Mouse (Mus musculus) natural killer cell, adult 2 months (primary cell): ENCODE results near the gene Slco2a1.

Source experiments
- DNase-seq, 2 experiments: peaks; one replicate each; pipeline ENCODE4 v3.0.0; 2022; ENCODE audit warnings: low spot score in 2 of 2

The Slco2a1 gene

DNA sequence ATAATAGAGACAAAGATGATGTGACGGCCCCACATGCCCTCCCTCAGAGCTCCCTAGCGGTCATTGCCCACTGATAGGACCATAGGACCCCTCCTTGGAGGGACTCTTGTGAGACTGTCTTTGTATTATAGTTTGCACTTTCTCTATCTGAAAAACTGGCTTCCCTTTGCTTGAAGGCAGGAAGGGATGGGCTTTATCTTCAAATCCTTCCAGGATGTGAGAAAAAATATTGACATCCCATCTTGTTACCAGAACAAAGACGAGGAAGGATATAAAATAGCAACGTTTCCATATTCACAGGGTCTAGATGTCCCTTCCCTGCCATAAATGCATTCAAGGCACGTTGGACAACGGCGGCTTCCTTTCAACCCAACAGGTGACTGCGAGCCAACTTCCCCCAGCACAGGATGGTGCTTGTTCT is 48.5 kb downstream of the Slco2a1 start:
- DNase-seq: no peak

DNA sequence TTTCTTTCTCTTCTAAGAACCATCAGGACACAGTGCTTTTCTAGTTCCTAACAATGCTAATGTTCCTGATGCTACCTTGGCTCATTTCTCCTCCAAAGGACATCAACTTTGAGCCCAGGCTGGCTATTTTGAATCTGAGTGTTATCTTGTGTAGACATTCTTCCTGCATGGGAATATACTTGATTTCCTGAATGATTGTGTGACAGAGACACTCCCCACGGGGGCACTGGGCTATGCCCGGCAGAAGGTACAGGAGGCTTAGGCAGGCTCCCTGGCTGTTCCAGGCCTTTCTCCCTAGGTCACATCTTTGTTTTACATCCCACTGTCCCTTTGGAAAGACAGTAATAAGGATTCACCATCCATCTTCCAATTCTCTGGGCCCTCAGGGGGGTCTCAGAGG is 49.8 kb downstream of the Slco2a1 start:
- no peak for DNase-seq

DNA sequence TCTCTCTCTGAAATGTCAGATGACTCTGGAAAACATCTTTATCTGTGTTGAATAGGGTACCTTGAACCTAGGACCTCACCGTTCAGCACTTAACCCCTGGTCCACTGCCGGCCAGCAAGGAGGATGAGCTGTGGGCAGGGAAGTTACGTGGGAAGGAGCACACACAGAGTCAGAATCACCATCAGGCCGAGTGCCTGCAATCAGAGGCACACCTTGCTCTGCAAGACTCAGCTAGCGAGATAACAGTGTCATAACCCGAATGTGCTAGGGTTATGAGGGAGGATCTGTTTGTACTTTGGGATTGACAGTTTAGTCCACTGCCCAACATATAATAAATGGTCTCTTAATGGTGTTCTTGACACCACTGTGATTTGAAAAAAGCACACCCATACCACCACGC is 50.2 kb downstream of the Slco2a1 start:
- DNase-seq: no peak

DNA sequence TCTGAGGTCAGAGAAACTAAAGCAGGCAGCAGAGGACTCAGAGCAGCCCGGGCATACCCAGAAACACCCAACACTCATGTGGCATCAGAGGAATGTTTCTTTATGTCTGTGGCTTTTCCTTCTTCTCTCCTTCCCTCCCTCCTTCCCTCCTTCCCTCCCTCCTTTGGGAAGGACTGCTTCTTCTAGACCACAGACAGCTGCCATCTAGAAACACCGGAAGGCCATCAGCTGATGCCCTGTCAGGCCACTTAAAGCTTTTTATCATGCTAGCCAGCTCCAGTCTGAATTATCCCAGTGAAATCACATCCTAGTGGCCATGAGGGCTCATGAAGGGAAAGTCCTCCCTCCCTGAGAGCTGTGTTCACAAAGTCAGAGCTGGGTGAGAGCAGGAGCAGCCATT is 52.1 kb downstream of the Slco2a1 start:
- no peak for DNase-seq

DNA sequence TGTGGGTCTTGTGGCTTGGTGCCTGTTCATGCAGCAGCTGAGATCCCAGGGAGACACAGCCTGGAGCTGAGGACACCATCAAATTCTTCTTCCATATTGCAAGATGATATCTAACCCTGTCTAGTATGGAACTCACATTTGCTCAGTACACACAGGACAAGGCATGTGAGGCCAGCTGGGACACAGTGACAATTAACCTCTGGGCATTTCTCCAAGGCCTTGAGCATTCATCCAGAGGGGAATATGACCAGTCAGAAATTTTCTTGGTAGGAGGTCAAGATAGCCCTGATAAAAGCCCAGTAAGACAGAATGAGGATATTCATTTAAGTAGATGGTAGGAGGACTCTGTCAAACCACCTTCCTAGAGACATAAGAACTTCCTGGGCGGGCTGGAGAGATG is 56.9 kb downstream of the Slco2a1 start:
- DNase-seq: no peak

DNA sequence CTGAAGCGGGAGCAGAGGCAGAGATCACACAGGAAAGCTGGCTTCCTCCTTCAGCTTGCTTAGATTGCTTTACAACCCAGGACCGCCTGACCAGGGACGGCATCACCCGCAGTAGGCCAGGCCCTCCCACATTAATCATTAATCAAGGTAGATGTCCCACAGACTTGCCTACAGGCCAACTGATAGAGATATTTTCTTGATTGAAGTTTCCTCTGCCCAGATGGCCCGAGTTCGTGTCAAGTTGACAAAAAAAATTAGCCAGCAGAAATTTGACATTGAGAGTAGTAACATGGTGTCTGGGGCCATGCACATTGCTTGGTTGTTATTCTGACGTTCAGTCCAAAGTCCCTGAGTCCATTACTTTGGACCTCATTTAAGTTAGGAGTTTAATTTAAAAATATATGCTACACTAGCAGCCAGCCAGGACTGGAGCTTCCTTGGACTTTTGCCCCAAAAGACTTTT is 60.6 kb downstream of the Slco2a1 start:
- DNase-seq: no peak

DNA sequence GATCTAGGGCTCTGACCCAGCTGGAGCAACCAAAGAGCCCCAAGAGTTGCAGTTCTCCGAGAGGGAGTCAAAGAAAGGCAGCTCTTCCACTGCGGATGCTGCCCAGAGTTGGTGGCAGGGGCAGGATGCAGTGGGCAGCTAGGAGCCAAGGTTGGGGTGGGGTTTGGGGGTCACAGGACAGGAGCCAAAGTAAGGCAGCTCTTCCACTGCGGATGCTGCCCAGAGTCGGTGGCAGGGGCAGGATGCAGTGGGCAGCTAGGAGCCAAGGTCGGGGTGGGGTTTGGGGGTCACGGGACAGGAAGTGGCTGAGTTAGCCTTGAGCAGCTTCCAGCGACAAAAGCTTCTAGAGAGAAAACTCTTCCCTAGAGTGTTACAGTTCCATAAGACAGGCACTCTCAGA is 65.3 kb downstream of the Slco2a1 start:
- DNase-seq: no peak

DNA sequence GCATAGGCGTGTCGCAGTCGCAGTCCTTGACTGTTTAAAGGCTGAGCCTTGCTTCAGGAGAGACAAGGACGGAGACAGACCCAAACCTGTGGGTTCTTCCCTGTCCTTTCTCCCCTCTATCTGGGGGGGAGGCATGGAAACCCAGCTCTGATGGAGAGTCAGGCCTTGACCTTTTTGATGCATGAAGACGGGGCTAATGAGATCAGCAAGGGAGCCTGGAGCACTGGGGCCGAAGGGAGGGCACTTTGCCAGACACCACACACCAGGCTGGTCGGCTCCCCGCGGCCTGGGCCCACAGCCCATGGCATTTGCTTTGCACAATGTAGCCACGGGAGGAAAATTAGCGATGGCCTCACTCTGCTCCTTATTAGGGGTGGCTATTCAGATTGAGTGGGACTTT is 66.5 kb downstream of the Slco2a1 start:
- no peak for DNase-seq

DNA sequence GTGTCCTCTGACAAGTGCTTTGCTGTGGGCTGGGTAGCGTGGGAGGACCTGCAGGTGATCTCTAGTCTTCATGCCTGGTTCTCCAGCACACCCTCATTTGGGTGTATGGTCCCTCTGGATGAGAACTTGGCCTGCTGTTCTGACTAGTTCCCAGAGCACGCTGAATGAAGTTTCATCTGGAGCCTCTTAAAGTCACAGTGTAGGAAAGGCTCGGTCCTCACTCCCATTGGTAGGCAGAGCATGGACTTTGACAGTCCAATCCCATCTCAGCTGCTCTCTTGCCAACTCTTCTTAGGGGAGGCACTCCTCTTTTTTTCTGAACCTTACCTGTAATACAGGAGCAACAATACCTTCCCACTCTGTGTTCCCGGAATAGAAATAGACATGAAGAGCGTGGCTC is 67.7 kb downstream of the Slco2a1 start:
- DNase-seq: no peak

DNA sequence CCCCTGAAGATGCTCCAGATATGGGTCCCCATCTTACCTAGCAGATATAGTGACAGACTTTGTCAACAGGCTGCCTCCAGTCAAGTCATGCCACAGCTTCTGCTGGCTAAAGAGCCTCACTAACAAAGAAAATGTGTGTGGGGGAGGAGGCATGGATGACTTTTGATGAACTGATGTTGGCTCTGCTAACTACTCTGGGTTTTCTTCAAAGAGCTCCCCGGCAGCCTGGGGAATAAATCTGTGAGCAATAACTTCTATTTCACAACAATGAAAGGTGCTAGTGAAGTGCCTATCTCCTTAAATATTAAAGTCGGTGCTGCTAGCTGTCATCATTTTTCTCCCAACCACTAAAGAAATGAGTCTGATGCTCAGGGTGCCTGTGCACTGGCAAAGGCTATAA is 72.0 kb downstream of the Slco2a1 start:
- DNase-seq: no peak

DNA sequence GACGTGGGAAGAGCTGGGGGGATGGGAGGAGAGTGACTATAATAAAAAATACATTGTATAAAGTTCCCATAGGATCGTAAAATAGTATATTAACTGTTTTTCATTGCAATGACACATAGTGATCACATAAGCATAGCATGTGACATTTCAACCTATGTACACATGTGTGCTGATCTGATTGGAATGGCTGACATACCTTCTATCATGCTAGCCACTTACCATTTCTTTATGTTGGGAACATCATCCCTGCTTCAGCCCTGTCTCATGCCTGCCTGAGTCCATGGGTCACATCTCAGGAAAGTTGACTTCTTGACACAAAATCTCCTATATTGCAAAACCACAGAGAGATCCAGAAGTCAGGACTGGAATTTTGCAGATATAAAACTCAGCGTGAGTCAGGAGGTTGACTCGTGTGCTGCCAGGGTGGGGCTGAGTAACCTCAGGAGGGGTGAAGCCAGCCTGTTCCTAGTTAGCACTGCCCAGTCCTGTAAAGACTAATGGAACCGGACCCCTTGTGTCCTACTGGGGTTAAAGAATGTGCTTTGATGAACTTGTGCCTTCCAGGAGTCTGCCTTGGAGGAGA is 73.0 kb downstream of the Slco2a1 start:
- no peak for DNase-seq

DNA sequence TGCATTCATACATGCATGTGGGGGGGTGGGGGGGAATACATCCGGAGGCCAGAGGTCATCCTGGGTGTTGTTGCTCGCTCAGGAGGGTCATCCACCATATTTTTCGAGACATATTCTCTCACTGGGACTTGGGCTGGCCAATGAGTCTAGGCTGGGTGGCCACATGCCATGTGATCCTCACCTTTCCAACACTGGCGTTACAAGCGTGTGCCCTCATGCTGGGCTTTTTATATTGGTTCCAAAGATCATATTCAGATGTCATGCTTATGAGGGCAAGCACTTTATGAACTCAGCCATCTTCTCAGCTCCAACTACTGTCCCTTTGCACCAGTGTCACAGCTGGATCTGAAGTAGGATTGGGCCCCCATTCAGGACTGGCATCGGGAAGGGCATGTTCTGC is 75.1 kb downstream of the Slco2a1 start:
- no peak for DNase-seq

DNA sequence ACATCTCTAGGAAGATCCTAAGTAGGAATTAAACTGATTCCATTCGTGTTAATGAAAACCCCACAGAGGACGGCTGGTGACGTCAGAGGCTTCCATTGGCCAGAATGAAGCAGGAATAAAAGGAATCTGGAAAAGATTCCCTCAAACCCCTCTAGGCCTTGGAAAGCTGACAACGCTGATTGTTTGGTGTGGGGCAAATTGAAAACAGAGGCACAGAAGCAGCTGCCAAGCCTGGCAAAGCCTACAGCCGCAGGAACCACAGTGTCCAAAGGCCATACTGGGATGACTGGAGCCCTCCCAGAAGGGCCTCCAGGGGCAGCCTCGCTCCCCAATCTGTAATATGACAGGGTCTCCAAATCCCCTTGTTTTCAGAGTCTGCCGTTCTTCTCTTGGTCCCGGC is 78.3 kb downstream of the Slco2a1 start:
- DNase-seq: no peak

DNA sequence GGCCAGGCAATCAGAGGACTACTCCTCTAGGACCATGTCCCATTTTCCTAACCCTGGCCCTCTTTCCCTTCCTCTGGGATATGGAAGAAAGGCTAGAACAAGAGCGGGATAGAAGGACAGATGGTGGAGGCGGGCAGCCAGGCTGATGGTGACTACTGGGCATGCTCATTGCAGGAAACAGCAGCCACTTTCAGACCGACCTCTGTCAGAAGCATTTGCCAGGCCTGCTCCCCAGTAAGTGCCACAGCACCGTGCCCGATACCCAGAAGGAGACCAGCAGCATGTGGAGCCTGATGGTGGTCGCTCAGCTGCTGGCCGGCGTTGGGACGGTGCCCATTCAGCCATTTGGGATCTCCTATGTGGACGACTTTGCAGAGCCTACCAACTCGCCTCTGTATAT is 79.1 kb downstream of the Slco2a1 start:
- no peak for DNase-seq

DNA sequence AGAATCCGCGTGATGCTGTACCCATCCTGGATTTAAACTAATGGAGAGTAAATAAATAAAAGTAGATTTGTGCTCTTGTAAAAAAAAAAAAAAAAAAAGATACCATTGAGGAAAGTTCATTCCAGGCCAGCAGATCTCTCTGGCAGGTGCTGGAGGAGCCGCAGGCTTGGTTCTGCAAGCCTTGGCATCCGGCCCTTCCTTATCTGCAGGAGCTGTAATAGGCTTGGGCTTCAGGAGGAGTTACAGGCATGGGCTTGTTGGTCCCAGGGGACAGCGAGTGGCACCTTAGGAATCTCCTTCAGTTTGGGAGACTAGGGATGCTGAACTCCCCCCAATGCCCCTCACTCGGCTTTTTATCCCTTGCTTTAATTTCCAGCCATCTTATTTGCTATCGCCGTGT is 80.3 kb downstream of the Slco2a1 start:
- no peak for DNase-seq

DNA sequence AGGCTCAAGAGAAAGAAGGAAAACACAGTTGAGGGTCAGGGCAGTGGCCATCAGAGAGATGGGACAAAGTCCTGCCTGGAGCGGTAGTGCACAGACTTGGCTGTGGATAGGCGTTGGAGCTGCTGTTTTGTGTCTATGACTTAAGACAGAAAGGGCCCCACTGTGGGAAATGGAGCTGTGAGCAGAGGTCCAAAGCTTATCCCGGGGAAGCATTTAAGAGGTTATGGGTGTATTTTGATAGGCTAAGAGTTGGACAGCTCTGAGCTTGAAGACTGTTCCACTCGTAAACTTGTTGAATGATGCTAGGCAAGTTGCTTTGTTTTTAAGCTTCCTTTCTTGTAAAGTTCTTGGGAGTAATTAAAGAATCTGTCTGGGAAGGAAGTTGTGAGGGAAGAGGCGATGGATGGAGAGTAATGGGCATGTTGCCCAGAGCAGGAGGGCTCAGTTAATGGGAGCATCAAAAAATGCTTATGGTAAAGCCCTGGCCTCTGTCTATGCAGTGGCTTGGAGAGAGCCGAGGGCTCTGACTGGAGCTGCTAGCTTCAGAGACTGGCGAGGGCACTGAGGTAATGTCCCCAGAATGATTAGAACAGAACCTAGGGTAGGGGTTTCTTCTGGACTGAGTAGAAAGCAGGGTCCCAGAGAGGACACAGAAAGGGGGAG is 83.2 kb downstream of the Slco2a1 start:
- DNase-seq: no peak

DNA sequence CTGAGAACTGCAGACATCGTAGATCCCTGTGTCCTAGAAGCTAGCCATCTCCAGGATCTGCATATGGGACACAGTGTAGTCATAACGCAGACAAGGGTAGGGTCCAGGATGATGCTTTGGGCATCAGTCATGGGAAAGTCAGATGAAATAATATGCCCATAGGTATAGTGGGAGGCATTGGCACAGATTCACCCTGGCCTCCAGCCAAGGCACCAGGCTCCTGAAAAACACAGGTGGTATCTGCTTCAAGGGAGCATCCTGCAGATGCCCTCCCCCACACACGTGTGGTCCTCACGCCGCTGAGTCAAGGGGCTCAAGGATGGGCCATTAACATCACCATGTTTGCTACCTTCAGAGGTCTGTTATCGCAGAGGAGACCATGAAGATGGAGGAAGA is 83.7 kb downstream of the Slco2a1 start:
- DNase-seq: no peak

DNA sequence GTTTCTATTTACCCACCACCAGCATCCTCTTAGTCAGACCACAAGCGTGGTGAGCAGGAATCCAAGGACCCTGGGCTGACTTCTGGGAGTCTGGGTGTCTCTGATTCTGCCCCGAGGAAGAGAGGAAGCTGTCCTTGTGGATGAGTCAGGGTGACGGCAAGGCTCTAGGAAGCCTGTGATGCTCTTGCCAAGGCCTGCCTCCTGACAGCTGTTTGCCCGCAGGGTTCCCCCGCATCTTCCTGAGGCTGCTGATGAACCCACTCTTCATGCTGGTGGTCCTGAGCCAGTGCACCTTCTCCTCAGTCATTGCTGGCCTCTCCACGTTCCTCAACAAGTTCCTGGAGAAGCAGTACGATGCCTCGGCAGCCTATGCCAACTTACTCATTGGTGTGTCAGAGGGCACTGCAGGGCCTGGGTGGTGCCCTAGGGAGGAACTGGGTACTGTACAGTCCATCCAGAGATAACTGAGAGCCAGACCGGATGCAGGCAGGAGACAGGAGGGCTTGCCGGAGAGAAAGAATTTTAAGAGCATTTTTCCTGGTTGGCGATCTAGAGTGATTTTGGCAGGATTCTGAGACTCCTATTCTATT is 84.5 kb downstream of the Slco2a1 start:
- DNase-seq: no peak

DNA sequence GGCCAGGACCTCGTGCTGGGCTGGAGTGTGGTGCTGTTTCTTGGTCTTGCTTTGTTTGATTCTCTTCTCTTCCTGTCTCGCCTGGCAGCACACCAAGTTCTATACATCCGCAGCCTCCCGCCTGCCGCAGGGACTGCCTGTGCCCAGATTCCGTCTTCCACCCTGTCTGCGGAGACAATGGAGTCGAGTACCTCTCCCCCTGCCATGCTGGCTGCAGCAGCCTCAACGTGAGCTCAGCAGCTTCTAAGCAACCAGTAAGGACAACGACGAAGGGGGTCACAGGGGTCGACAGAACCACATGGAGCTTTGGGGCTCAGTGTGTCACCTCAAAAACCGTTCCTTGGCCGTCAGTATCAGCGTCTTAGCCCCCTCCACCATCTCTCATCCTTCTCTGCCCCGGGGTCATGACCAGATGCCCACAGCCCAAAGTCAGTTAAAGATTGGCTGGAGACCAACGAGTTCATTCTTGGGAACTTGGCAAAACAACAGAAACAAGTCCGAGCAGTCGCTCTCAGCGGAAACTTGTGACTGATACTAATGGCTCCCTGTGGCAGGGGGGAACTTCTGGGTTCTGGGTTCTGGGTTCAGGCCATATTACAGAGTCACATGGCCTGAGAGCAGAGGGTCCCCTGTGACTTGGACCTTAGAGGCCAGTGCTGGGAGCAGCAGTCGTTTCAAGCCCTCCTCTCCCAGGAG is 88.5 kb downstream of the Slco2a1 start:
- no peak for DNase-seq

DNA sequence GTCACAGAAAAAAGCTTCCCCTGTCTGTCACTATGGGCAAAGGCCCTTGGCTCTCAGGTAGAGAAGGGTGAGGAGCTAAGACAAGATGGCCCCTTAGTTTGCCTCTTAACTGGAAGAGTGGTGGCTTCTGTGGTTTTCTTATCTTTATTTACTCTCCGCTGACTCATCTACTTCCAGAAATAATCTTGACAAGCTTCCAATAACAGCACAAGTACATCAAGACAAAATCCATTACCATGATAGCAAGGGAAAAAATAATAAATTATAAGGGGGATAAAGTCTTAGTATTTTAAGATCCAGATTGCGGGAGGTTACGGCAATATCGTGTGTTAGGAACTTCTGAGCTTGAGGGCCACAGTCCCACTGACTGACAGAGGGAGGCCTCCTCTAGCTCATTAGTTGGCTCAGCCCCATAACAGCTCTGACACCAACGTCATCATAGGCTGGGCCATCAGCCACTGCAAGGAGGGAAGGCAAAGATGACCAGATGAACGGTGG is 89.7 kb downstream of the Slco2a1 start:
- no peak for DNase-seq

DNA sequence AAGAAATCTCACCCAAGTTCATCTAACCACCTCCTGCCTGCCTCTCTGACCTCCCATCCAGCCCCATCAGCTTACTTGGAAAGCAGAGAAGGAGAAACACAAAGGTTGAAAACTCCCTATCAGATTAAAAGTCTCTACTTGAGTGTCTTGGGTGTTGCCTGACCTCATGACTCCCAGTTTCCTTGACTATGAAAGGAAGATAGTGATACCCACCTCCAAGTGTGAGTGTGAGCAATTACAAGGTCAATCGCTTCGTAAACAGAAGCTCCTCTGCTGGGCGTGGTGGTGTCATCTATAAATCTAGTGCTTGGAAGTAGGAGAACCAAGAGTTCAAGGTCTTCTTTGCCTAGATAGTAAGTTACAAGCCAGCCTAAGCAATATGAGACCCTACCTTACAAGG is 91.7 kb downstream of the Slco2a1 start:
- DNase-seq: no peak

DNA sequence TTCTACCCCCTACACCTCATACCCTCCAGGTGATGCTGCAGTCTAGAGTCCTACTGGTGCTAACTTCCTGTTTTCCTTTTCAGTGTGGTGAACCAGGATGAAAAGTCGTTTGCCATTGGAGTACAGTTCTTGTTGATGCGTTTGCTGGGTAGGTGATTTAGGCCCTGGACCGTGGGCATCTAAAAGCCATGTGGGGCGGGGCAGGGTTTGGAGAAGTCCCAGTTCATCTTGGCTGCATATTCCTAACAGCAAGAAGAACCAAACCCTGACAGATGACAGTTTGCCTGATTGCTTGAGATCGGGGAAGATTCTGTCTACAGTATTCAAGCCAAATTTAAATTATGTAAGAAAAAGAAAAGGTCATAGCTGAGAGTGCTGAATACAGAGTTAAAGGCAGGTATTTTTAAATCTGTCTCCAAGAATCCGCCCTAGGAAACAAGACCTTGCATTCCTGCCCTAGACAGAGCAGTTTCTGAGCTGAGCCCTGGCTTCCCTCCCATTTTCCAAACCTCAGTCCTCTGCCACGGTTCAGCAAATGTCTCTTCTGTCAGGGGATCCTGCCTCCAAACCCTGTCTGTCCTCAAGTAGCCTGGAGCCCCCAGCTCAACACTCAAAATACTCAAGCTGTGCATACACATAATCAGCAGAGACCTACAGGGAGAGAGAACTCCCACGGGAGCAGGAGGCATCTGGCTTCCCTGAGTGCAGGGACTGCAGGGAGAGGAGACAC is 93.9 kb downstream of the Slco2a1 start:
- no peak for DNase-seq
